Mouse (Mus musculus) liver, embryonic 14.5 days (tissue): ENCODE measurements around the gene Lrmda. TPM values are rescaled to one million over a fixed set of nuclear protein-coding genes. Genes with fewer than 3 reads are reported as not detected.

Experiments used
- ATAC-seq: fragments of 200-750 bp; cut with Nextera tagmentation; 2 replicates; pipeline ENCODE4 v1.8.0; 2017; ENCODE audit warnings: moderate number of reproducible peaks, mild to moderate bottlenecking, moderate library complexity; ENCODE audit not compliant: insufficient read depth
- DNase-seq, 3 experiments: peaks; one replicate each; pipeline ENCODE4 v3.0.0-alpha.2; 2012 to 2013; ENCODE audit warnings: low read depth in 3 of 3, low spot score in 3 of 3
- H3K27ac ChIP-seq: fragments of 300-500 bp; sonication (generic); 2 replicates; pipeline ENCODE4 v1.5.1; 2014; ENCODE audit warnings: moderate library complexity, mild to moderate bottlenecking, control low read depth, inconsistent platforms
- H3K27me3 ChIP-seq: fragments of 300-500 bp; sonication (generic); 2 replicates; pipeline ENCODE4 v1.6.1; 2014; ENCODE audit warnings: mild to moderate bottlenecking, low read length, moderate library complexity; ENCODE audit not compliant: control insufficient read depth, insufficient read depth
- H3K36me3 ChIP-seq: fragments of 300-500 bp; sonication (generic); replicated peaks from 2 replicates; pipeline ENCODE4 v1.6.1; 2014; ENCODE audit warnings: low read depth; ENCODE audit not compliant: control insufficient read depth, insufficient read depth
- H3K4me1 ChIP-seq, 2 experiments: fragments of 200-500 bp in 1 of 2; fragments of 300-500 bp in 1 of 2; sonication (generic) in 1 of 2; replicated peaks; 2 replicates each; pipeline ENCODE4 v1.6.1; 2012 to 2014; ENCODE audit warnings: antibody characterized with exemption in 1 of 2, inconsistent platforms in 1 of 2, low read length in 1 of 2; ENCODE audit not compliant: control insufficient read depth in 2 of 2, insufficient read depth in 2 of 2
- H3K4me2 ChIP-seq: fragments of 300-500 bp; sonication (generic); 2 replicates; pipeline ENCODE4 v1.6.1; 2014; ENCODE audit warnings: low read depth, mild to moderate bottlenecking, control low read depth, moderate library complexity
- H3K4me3 ChIP-seq, 2 experiments: fragments of 200-500 bp in 1 of 2; fragments of 300-500 bp in 1 of 2; sonication (generic) in 1 of 2; 2 replicates each; pipeline ENCODE4 v1.5.1; 2012 to 2014; ENCODE audit warnings: low read depth in 2 of 2, low read length in 2 of 2, mild to moderate bottlenecking in 2 of 2, control low read depth in 1 of 2, inconsistent platforms in 1 of 2, moderate library complexity in 1 of 2; ENCODE audit not compliant: insufficient read depth in 1 of 2
- H3K9ac ChIP-seq: fragments of 300-500 bp; sonication (generic); replicated peaks from 2 replicates; pipeline ENCODE4 v1.6.1; 2014; ENCODE audit warnings: mild to moderate bottlenecking, control low read depth, moderate library complexity
- H3K9me3 ChIP-seq: fragments of 300-500 bp; sonication (generic); 2 replicates; pipeline ENCODE4 v1.6.1; 2016; ENCODE audit warnings: low read length, mixed read lengths; ENCODE audit not compliant: control insufficient read depth
- CTCF ChIP-seq: IDR thresholded peaks from 2 replicates; pipeline ENCODE4 v1.5.1; 2016; ENCODE audit warnings: antibody characterized with exemption, low read depth, control low read depth
- EP300 ChIP-seq: IDR thresholded peaks from 2 replicates; pipeline ENCODE4 v1.6.1; 2016; ENCODE audit warnings: antibody characterized with exemption, low read depth
- WGBS: fragments of 180-500 bp; shearing (Covaris S2); extraction: QIAGEN DNeasy Blood & Tissue Kit; methylation state at CpG from one replicate; pipeline ENCODE4 v1.1.7; 2014; ENCODE audit not compliant: insufficient replicate concordance; 5-methylcytosine and 5-hydroxymethylcytosine counted together
- polyA plus RNA-seq, 2 experiments: library from polyadenylated mRNA; depleted of rRNA in 1 of 2; stranded (reverse) in 1 of 2; unstranded in 1 of 2; fragments of >200 nt; fragmentation: Nextera tagmentation in 1 of 2; extraction: Ambion mirVana in 1 of 2; gene quantifications; 2 replicates each; pipeline versions ENCODE4 v1.2.1 to v1.2.3; 2012 to 2014

The Lrmda gene
- polyA plus RNA-seq, 2 experiments = 0.18 to 0.22 TPM

- Histone ChIP-seq H3K9ac (no peak overlapping the region), H3K4me1 (no peaks in the 10 kb centered on the region), H3K4me2 (no peak overlapping the region), H3K27ac (no peak overlapping the region), H3K36me3 (no peaks in the 10 kb centered on the region), H3K9me3 (no peaks in the 10 kb centered on the region), H3K4me3 (no peak overlapping the region), H3K27me3 (no peaks in the 10 kb centered on the region)
- TF ChIP-seq CTCF (no peak), EP300 (no peak)
- WGBS = 66% methylated on average over 1 of the region's 1 CpGs
- DNase-seq (no peak), ATAC-seq (no peak)
These were observed 879.8 kb downstream of the Lrmda start for GRCm38 (mm10) chr14:22899312-22899711.

- Histone ChIP-seq H3K9me3 (no peaks in the 10 kb centered on the region), H3K36me3 (no peaks in the 10 kb centered on the region), H3K4me1 (no peaks in the 10 kb centered on the region), H3K4me2 (no peak overlapping the region), H3K9ac (no peak overlapping the region), H3K27ac (no peak overlapping the region), H3K27me3 (no peaks in the 10 kb centered on the region), H3K4me3 (no peak overlapping the region)
- no peak for TF ChIP-seq EP300
- whole genome bisulfite sequencing = 53% methylated on average over 1 of the region's 1 CpGs
- ATAC-seq (no peak), DNase-seq (no peak)
These were observed 882.6 kb downstream of the Lrmda start for GRCm38 (mm10) chr14:22902116-22902515.

- Histone ChIP-seq H3K36me3 (no peaks in the 10 kb centered on the region), H3K9me3 (no peaks in the 10 kb centered on the region), H3K4me1 (no peaks in the 10 kb centered on the region), H3K4me3 (no peak overlapping the region), H3K9ac (no peak overlapping the region), H3K4me2 (no peak overlapping the region), H3K27me3 (no peaks in the 10 kb centered on the region), H3K27ac (no peak overlapping the region)
- ATAC-seq = no peak
- DNase-seq = no peak
- 69% methylated on average over 2 of the region's 2 CpGs for WGBS
- TF ChIP-seq CTCF (no peak), EP300 (no peak)
These were observed 883.4 kb downstream of the Lrmda start for GRCm38 (mm10) chr14:22902914-22903313.

GRCm38 (mm10) chr14:22905741-22906667 is 886.5 kb downstream of the Lrmda start:
- no peak overlapping the region for H3K9ac ChIP-seq
- no peak overlapping the region for H3K27ac ChIP-seq
- no peaks in the 10 kb centered on the region for H3K36me3 ChIP-seq
- no peak overlapping the region for H3K4me2 ChIP-seq
- TF ChIP-seq CTCF = no peak
- no peak for TF ChIP-seq EP300
- H3K9me3 ChIP-seq = no peaks in the 10 kb centered on the region
- DNase-seq = no peak
- H3K4me3 ChIP-seq = no peak overlapping the region
- ATAC-seq = no peak
- H3K4me1 ChIP-seq = no peaks in the 10 kb centered on the region
- whole genome bisulfite sequencing = 61% methylated on average over 7 of the region's 7 CpGs
- H3K27me3 ChIP-seq = no peaks in the 10 kb centered on the region

- Histone ChIP-seq H3K27me3 (no peaks in the 10 kb centered on the region), H3K27ac (no peak overlapping the region), H3K4me1 (no peaks in the 10 kb centered on the region), H3K9ac (no peak overlapping the region), H3K4me3 (no peak overlapping the region), H3K36me3 (no peaks in the 10 kb centered on the region), H3K9me3 (no peaks in the 10 kb centered on the region), H3K4me2 (no peak overlapping the region)
- DNase-seq (no peak), ATAC-seq (no peak)
- 51% methylated on average over 4 of the region's 4 CpGs for WGBS
- TF ChIP-seq EP300 (no peak), CTCF (no peak)
These were observed 887.2 kb downstream of the Lrmda start for GRCm38 (mm10) chr14:22906716-22907115.
